Mouse (Mus musculus) urinary bladder, adult 18-20 months (tissue): Measurements from ENCODE around the gene Ap2m1.

ENCODE experiments used
- DNase-seq, 2 experiments: peaks; one replicate each; pipeline ENCODE4 v3.0.0; 2022; ENCODE audit warnings: low spot score in 2 of 2, mixed read lengths in 2 of 2

The Ap2m1 gene

GRCm38 (mm10) chr16:20591076-20591705 is 55.9 kb downstream of the Ap2m1 start:
- DNase-seq: no peak
